Mouse (Mus musculus) embryonic fibroblast, embryonic 13.5 days (primary cell): ENCODE measurements around the gene Gm10097. TPM values are rescaled to one million over a fixed set of nuclear protein-coding genes. Genes with fewer than 3 reads are reported as not detected.

Experiments
- H3K27ac ChIP-seq: 2 replicates; pipeline ENCODE4 v1.5.1; 2012; ENCODE audit warnings: low read length, control low read depth, inconsistent platforms; ENCODE audit not compliant: insufficient read depth
- H3K4me1 ChIP-seq: 2 replicates; pipeline ENCODE4 v1.6.1; 2011; ENCODE audit warnings: low read length; ENCODE audit not compliant: control insufficient read depth, insufficient read depth
- H3K4me3 ChIP-seq: 2 replicates; pipeline ENCODE4 v1.5.1; 2011; ENCODE audit warnings: mild to moderate bottlenecking, control low read depth, low read length; ENCODE audit not compliant: insufficient read depth
- CTCF ChIP-seq: IDR thresholded peaks from 2 replicates; pipeline ENCODE4 v1.5.1; 2011; ENCODE audit warnings: mild to moderate bottlenecking, control low read depth, low read length, moderate library complexity, borderline replicate concordance; ENCODE audit not compliant: insufficient read depth
- POLR2A ChIP-seq: IDR thresholded peaks from 2 replicates; pipeline ENCODE4 v1.6.1; 2011; ENCODE audit warnings: low read depth, mild to moderate bottlenecking, control low read depth, low read length, moderate library complexity
- polyA plus RNA-seq: library from polyadenylated mRNA; stranded (reverse); fragments of >200 nt; gene quantifications from 2 replicates; pipeline ENCODE4 v1.2.4, GENCODE M21; 2011; ENCODE audit warnings: low read depth; ENCODE audit not compliant: missing spikeins, insufficient read length

Gm10097 gene
- polyA plus RNA-seq, 1 experiment, result not detected

- Histone ChIP-seq H3K27ac (no peak overlapping the region), H3K4me1 (peaks cover 5% of the 10 kb centered on the region; the same call in 1 of the 2 replicates), H3K4me3 (no peak overlapping the region)
- TF ChIP-seq CTCF (no peak), POLR2A (no peak)
Measured at GRCm38 (mm10) chr10:5079945-5080468, 11.0 kb downstream of the Gm10097 start.

GRCm38 (mm10) chr10:5083716-5084115 is 14.7 kb downstream of the Gm10097 start:
- TF ChIP-seq POLR2A, result no peak
- no peak for TF ChIP-seq CTCF
- Histone ChIP-seq H3K27ac (no peak overlapping the region), H3K4me1 (peaks cover 9% of the 10 kb centered on the region), H3K4me3 (no peak overlapping the region)

DNA sequence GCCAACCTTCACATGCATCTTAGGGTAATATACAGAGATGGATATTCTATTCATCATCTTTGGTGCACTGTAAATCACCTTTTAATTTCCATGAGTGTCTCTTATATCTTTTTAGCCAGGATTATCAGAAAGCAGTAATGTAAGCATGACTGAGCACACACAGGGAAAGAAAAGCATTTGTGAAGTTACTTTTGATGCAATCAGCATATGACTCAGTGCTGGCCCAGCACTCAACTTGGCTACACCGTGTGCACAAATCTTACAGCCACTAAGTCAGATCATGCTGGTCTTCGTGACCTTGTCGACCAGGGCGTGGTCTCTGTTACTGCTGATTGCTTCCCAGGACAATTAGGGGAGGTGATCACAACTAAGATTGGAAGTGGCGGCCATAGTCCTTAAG is 16.8 kb downstream of the Gm10097 start:
- Histone ChIP-seq H3K4me3 (no peak overlapping the region), H3K27ac (peak overlapping the region; percentile 94), H3K4me1 (peaks cover 7% of the 10 kb centered on the region)
- no peak for TF ChIP-seq POLR2A
- no peak for TF ChIP-seq CTCF

DNA sequence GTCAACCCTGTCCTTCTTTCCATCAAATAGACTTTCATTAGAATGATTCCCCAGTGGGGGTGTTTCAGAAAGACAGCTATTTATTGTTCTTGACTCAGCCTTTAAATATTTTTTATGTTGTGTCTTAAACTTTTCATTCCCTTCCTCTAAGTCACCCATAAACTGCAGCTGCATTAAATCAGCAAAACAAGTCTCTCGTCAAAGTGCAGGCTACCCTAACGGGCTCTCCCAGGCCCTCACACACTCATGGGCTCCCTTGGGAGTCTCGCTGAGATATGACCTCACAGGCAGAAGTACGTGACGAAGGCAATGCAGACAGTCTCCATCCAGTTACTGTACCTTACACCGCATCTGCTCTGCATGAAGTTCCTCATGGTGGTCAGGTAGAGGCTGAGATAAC is 17.3 kb downstream of the Gm10097 start:
- Histone ChIP-seq H3K4me3 (no peak overlapping the region), H3K27ac (peak overlapping the region; percentile 94), H3K4me1 (peaks cover 7% of the 10 kb centered on the region)
- no peak for TF ChIP-seq CTCF
- TF ChIP-seq POLR2A, result no peak

GRCm38 (mm10) chr10:5087336-5087735 is 18.3 kb downstream of the Gm10097 start:
- TF ChIP-seq CTCF, result no peak
- TF ChIP-seq POLR2A, result no peak
- Histone ChIP-seq H3K27ac (no peak overlapping the region; the same call in 1 of the 2 replicates), H3K4me3 (no peak overlapping the region), H3K4me1 (peaks cover 7% of the 10 kb centered on the region)

- Histone ChIP-seq H3K4me3 (no peak overlapping the region), H3K4me1 (peaks cover 7% of the 10 kb centered on the region), H3K27ac (no peak overlapping the region)
- no peak for TF ChIP-seq CTCF
- TF ChIP-seq POLR2A, result no peak
Measured at GRCm38 (mm10) chr10:5089133-5089532, 20.1 kb downstream of the Gm10097 start.

DNA sequence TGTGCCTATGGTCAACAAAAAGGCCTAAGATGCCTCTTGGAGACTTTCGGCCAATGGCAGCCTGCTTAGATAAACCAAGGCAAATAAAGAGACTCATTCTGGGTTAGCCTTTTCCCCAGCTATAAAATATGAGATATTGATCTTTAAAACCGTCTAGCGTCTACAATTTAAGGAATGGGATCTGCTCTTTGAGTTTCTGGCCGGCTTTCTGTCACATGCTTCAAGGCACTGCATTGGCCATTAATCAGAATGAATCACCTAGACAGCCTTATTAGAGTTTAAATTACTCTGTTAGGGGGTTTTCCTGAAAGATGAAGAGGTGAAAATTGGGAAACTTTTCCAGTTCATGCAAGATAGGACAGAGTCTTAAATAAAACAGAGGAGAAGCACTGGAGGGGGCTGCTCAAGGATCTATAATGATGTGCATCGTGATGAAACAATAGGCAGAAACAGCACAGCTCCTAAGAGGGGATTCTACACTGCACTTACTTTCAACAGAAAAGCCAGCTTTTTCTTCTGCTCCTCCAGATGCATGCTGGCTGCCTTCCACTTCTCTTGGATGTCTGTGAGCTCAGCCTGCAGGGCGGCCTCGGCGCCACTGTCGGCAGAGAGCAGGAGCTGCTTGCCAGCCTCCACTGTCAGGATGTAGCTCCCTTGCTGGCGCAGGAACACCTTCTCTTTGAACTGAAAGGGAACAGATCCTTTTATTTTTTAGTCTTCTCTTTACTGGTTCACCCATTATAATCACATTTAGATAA is 28.2 kb downstream of the Gm10097 start:
- no peak for TF ChIP-seq POLR2A
- TF ChIP-seq CTCF, result no peak
- Histone ChIP-seq H3K27ac (no peak overlapping the region; the same call in 1 of the 2 replicates), H3K4me1 (no peaks in the 10 kb centered on the region), H3K4me3 (no peak overlapping the region)

- no peak for TF ChIP-seq POLR2A
- no peaks in the 10 kb centered on the region for H3K4me1 ChIP-seq
- no peak overlapping the region for H3K27ac ChIP-seq
- H3K4me3 ChIP-seq, result no peak overlapping the region
Measured at GRCm38 (mm10) chr10:5097754-5098137, 28.8 kb downstream of the Gm10097 start.

DNA sequence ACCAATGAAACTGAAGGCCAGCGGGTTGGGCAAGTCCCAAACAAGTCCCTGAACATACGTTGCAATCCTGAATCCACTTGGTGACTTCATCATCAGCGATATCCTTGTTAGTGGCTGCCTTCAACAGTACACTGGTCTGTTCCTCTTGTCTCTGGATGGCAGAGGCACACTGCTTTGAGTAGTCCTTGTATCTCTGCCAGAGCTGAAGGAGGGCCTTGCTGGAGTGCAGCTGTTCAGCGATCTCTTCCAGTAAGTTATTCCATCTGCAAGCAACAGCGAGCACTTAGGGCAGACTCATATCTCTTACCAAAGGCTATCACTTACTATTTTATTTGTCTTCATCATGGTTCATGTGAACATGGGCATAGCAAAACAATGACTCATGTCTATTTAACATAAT is 41.8 kb downstream of the Gm10097 start:
- TF ChIP-seq CTCF, result no peak
- no peak for TF ChIP-seq POLR2A
- peaks cover 5% of the 10 kb centered on the region; the same call in 1 of the 2 replicates for H3K4me1 ChIP-seq

GRCm38 (mm10) chr10:5116155-5116554 is 47.2 kb downstream of the Gm10097 start:
- H3K4me1 ChIP-seq, result no peaks in the 10 kb centered on the region
- H3K27ac ChIP-seq, result no peak overlapping the region
- TF ChIP-seq POLR2A, result no peak
- TF ChIP-seq CTCF, result no peak
- H3K4me3 ChIP-seq, result no peak overlapping the region

More for the DNA sequence above, 41.8 kb downstream of the Gm10097 start:
- Histone ChIP-seq H3K27ac (peak overlapping the region; percentile 62), H3K4me3 (no peak overlapping the region)

GRCm38 (mm10) chr10:5116720-5117119 is 47.7 kb downstream of the Gm10097 start:
- TF ChIP-seq CTCF (no peak), POLR2A (no peak)
- no peaks in the 10 kb centered on the region for H3K4me1 ChIP-seq
- H3K4me3 ChIP-seq, result no peak overlapping the region
- H3K27ac ChIP-seq, result no peak overlapping the region
